Mouse (Mus musculus) cerebellum, adult 2 months (tissue): ENCODE measurements at regions not wholly inside any gene's neighbourhood (a gene's known extent, or its start where the extent isn't known, plus 50 kb on each side); places are given as distances from the start of the nearest gene placed in this dataset.

Experiments
- DNase-seq, 2 experiments: peaks; one replicate each; pipeline ENCODE4 v3.0.0; 2021
- H3K27ac ChIP-seq: fragments of 200-500 bp; 2 replicates; pipeline ENCODE4 v1.5.1; 2012; ENCODE audit warnings: low read length, control low read depth, inconsistent platforms; ENCODE audit not compliant: insufficient read depth
- H3K27me3 ChIP-seq: fragments of 200-500 bp; 2 replicates; pipeline ENCODE4 v1.6.1; 2012; ENCODE audit warnings: inconsistent platforms, mild to moderate bottlenecking, low read length, moderate library complexity; ENCODE audit not compliant: control insufficient read depth, insufficient read depth
- H3K4me1 ChIP-seq: fragments of 200-500 bp; 2 replicates; pipeline ENCODE4 v1.6.1; 2011; ENCODE audit warnings: low read length; ENCODE audit not compliant: control insufficient read depth, insufficient read depth
- H3K4me3 ChIP-seq: fragments of 200-500 bp; replicated peaks from 2 replicates; pipeline ENCODE3; 2011; ENCODE audit warnings: mild to moderate bottlenecking, low read depth, low read length, control low read depth; ENCODE audit not compliant: insufficient read depth
- CTCF ChIP-seq: fragments of 200-500 bp; IDR thresholded peaks from 2 replicates; pipeline ENCODE4 v1.5.1; 2011; ENCODE audit warnings: low read depth, mild to moderate bottlenecking, control low read depth, low read length, moderate library complexity, borderline replicate concordance; ENCODE audit not compliant: insufficient read depth
- POLR2A ChIP-seq: fragments of 200-500 bp; IDR thresholded peaks from 2 replicates; pipeline ENCODE4 v1.6.1; 2011; ENCODE audit warnings: low read length, control low read depth, borderline replicate concordance; ENCODE audit not compliant: insufficient read depth
- WGBS: fragments of 180-500 bp; shearing (Covaris S2); methylation state at CpG from one replicate; pipeline ENCODE4 v1.1.7; 2018; 5-methylcytosine and 5-hydroxymethylcytosine counted together

DNA sequence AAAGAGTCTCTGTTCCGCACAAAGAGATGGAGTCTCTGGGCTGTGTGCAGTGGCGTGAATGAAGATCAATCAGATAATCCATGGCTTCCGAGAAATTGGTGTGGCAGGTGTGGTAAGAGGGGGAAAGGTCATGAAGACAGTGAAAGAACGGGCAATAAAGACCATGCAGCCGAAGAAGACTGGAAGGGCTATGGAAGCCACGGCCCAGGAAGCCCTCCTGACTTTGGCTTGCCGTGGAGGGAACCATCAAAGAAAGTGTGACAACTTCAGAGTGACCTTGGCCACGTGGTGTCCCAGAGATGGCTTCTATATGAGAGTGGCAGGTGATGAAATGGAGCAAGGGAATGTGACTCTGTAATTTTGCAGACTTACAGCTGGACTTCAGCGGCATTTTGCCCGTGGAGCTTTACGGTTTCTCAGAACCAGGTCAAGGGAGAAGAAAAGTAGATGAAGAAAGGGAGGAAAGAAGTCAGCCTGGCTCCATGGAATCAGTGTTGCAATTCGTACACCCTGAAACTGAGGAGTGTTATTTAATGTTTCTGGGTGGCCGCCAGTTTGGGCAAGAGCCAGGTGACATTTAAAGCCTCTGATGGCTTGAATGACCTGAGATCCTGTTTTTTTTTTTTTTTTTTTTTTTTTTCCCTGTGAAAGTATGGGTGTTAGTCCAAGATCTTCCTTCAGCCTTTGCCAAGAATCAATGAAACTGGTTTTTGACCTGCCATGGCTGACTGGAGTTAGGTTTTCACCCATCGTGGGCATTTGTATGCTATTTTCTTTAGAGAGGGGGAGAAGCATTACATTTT, 76.4 kb downstream of the Phlda1 start:
- no peak for TF ChIP-seq POLR2A
- Histone ChIP-seq H3K4me1 (no peaks in the 10 kb centered on the region), H3K27me3 (no peaks in the 10 kb centered on the region), H3K27ac (no peak overlapping the region), H3K4me3 (no peak overlapping the region)
- WGBS, result 84% methylated on average over 14 of the region's 14 CpGs
- DNase-seq, result no peak

DNA sequence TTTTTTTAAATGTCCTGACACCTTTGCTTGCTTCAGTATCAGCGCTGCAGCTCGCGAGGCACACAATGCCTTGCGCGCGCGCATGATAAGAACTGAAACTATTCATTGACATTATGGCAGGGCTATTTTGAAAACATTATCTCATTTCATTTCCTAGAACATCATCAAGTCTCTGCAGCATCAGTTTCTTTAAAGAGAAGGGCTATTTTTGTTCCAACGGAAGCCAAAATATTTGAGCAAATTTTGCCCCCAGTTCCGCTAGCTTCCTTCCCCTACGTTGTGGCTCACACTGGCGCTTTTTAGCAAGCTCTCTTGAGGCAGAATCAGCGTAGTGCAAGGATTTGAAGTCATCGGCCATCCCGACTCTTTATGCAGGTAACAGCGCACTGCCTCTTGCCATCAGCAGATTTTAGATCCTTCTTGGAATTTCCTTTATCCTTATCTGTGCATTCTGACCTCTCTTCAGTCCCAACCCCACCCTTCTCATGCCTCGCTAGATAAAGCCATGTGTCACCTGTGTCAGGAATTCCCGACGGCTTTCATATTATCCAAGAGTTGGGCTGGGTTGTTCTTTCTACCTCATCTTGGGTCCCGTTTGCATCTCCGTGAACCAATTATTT, 77.1 kb downstream of the Phlda1 start:
- Histone ChIP-seq H3K4me3 (no peak overlapping the region), H3K27ac (no peak overlapping the region), H3K4me1 (no peaks in the 10 kb centered on the region), H3K27me3 (no peaks in the 10 kb centered on the region)
- no peak for DNase-seq
- WGBS, result 96% methylated on average over 20 of the region's 20 CpGs
- TF ChIP-seq CTCF (no peak), POLR2A (no peak)

DNA sequence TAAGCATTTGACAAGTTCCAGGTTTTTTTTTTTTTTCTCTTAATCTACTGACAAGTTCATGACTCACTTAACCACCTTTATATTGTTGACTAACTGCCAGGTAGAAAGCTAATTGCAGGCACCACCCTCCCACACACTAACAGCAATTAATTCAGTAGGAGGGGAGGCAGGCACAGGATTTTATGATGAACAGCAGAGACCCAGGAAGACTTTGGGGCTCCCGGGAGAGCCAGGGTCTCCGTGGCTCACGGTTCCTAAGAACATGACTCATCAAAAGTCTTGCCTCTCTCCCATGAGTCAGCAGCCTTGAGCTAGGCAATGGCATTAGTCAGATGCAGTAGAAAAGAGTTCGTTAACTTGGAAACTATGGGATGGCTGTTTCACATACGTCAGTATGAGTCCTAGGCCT, 77.7 kb downstream of the Phlda1 start:
- TF ChIP-seq POLR2A (no peak), CTCF (no peak)
- no peak overlapping the region for H3K27ac ChIP-seq
- 92% methylated on average over 5 of the region's 5 CpGs for WGBS
- H3K4me3 ChIP-seq, result no peak overlapping the region
- no peak for DNase-seq
- no peaks in the 10 kb centered on the region for H3K27me3 ChIP-seq
- H3K4me1 ChIP-seq, result no peaks in the 10 kb centered on the region

DNA sequence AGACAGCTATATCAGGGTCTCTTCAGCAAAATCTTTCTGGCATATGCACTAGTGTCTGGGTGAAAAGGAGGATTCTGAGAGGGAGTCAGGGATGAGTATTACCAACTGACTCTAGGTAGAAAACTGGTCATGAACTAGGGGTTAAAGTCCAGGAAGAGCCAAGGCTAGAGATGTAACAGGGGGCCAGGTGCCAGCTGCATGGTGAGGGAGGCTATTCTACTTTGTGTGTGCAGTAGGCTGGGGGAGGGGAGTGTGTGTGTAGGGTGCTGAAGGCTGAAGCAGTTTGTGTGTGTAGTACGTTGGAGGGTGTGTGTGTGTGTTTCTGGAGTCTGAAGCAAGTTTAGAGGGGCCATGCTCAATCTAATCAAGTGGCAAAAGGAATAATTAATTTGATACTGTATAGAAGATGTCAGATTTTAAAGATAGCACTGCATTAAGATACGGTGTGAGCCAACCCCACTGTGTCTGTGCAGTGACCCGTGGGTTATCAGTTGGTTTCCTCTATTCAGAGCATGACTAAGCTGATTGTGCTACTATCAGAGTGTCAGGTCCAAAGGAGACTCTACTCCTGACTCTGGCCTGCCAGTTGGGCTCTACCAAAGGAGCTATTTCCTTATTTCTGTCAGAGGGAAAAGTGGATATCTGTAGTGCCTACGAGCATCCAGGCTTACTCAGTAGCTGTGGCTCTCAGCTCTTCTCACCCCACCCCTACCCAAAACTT, 82.0 kb downstream of the Phlda1 start:
- DNase-seq, result no peak
- 71% methylated on average over 4 of the region's 4 CpGs for WGBS
- TF ChIP-seq POLR2A, result no peak
- no peak for TF ChIP-seq CTCF
- Histone ChIP-seq H3K27ac (no peak overlapping the region), H3K27me3 (no peaks in the 10 kb centered on the region), H3K4me3 (no peak overlapping the region), H3K4me1 (no peaks in the 10 kb centered on the region)

DNA sequence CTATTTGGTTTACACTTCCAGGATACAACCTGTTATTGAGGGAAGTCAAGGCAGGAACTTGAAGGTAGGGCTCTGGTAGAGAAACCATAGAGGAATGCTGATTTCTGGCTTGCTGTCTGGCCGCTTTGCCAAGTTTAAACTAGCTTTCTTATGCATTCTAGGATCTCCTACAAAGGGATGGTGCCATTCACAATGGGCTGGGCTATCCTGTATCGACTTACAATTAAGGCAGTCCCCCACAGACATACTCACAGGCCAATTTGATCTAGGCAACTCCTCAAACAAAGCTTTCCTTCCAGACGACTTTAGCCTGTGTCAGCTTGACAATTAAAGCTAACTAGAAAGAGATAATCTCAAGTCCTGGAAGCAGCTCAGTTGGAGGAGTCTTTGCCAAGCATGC, 83.1 kb downstream of the Phlda1 start:
- Histone ChIP-seq H3K27ac (no peak overlapping the region), H3K27me3 (no peaks in the 10 kb centered on the region), H3K4me3 (no peak overlapping the region), H3K4me1 (no peaks in the 10 kb centered on the region)
- DNase-seq, result no peak
- TF ChIP-seq CTCF (no peak), POLR2A (no peak)
- whole genome bisulfite sequencing, result 60% methylated on average over 3 of the region's 3 CpGs

DNA sequence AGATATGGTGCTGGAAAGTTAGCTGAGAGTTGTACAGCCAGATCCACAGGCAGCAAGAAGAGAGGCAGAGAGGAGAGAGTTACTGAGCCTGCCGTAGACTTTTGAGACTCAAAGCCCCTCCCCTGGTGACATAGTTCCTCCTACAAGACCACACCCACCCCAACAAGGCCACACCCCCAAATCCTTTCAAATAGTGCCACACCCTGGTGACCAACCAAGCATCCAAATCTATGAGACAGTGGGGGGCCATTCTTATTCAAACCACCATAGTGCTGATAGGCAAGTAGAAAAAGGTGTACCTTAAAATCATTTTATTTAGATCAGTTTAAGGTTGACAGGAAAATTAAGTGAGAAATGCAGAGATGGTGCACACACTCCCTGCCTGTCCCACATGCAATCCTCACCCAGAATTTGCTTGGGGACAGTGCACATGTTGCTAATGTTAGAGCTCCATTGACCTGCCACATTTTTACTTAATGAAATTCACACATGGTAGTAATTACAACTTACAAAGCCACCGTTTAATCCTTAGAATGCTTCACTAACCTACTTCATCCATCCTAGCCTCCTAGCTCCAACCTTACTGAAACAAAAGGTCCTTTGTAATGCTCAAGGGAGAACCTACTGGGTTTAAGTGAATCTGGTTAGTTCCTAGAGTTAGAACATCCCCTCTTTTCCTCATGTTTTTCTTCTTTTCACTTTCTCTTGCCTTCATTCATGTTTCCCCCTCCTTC, 86.5 kb downstream of the Phlda1 start:
- 65% methylated on average over 2 of the region's 2 CpGs for whole genome bisulfite sequencing
- Histone ChIP-seq H3K27ac (no peak overlapping the region), H3K4me3 (no peak overlapping the region), H3K27me3 (no peaks in the 10 kb centered on the region), H3K4me1 (no peaks in the 10 kb centered on the region)
- TF ChIP-seq CTCF, result no peak
- TF ChIP-seq POLR2A, result no peak
- DNase-seq, result no peak

DNA sequence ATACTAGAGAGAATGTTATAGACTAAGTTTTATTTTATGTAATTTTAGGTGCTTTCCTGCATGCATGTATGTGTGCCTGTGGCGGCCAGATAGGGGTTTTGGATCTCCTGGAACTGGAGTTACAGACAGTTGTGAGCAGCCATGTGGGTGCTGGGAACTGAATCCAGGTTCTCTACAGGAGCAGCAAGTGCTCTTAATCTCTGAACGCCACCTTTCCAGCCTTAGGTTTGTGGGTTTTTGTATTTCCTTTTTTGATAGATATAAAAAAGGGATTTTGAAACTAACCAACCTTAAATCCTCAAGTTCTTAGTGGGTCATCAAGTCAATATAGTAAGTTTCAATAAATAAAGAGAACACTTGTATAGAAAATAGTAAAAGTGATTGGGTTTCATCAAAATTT, 87.2 kb downstream of the Phlda1 start:
- no peak overlapping the region for H3K4me3 ChIP-seq
- 100% methylated on average over 2 of the region's 2 CpGs for WGBS
- TF ChIP-seq CTCF, result no peak
- TF ChIP-seq POLR2A, result no peak
- no peaks in the 10 kb centered on the region for H3K4me1 ChIP-seq
- DNase-seq, result no peak
- no peak overlapping the region for H3K27ac ChIP-seq
- H3K27me3 ChIP-seq, result no peaks in the 10 kb centered on the region

DNA sequence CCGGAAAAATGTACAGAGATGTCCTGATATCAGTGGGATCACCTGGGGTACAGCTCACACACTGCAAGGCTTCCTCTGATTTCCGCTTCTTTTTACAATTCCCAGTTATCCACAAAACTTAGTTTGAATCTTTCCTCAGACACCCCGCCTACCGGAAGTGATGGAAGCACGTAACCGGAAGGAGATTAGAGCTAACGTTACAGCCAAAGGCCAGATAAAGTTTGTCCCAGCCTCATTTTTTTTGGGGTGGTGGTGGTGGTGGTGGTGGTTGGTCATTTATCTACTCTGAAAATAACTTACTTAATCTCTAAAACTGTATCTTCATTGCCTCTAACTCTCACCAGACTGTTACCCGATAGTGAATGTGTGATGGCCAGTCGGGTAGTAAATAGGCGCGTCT, 88.1 kb downstream of the Phlda1 start:
- H3K4me1 ChIP-seq, result no peaks in the 10 kb centered on the region
- no peaks in the 10 kb centered on the region for H3K27me3 ChIP-seq
- TF ChIP-seq CTCF (no peak), POLR2A (no peak)
- 95% methylated on average over 11 of the region's 11 CpGs for WGBS
- no peak overlapping the region for H3K4me3 ChIP-seq
- no peak for DNase-seq
- no peak overlapping the region for H3K27ac ChIP-seq
